Mouse (Mus musculus): ENCODE measurements around the gene Mettl25. TPM values are rescaled to one million over a fixed set of nuclear protein-coding genes. Genes with fewer than 3 reads are reported as not detected.

Gene Mettl25
- total RNA-seq, 2 experiments from 2014 or later = 2.9 to 3.4 TPM

GRCm38 (mm10) chr10:105753831-105754605 is 87.2 kb downstream of the Mettl25 start:
- DNase-seq (ENCODE audit: low spot score) = no peak

- no peak for DNase-seq (ENCODE audit: low spot score)
Measured at GRCm38 (mm10) chr10:105746019-105746418, 95.2 kb downstream of the Mettl25 start.

GRCm38 (mm10) chr10:105741736-105742135 is 99.4 kb downstream of the Mettl25 start:
- DNase-seq (ENCODE audit: low spot score) = no peak

- no peak for DNase-seq (ENCODE audit: low spot score)
Measured at GRCm38 (mm10) chr10:105738942-105739341, 102.2 kb downstream of the Mettl25 start.

GRCm38 (mm10) chr10:105727798-105728197 is 113.4 kb downstream of the Mettl25 start:
- DNase-seq (ENCODE audit: low spot score) = no peak

- DNase-seq (ENCODE audit: low spot score) = no peak
Measured at GRCm38 (mm10) chr10:105727353-105727752, 113.8 kb downstream of the Mettl25 start.

- no peak for DNase-seq (ENCODE audit: low spot score)
Measured at GRCm38 (mm10) chr10:105714844-105715243, 126.3 kb downstream of the Mettl25 start.

- no peak for DNase-seq (ENCODE audit: low spot score)
Measured at GRCm38 (mm10) chr10:105714366-105714765, 126.8 kb downstream of the Mettl25 start.

GRCm38 (mm10) chr10:105713222-105713621 is 128.0 kb downstream of the Mettl25 start:
- DNase-seq (ENCODE audit: low spot score) = no peak

Other genes starting within 250 kb of the Mettl25 start
- 10 to 100 TPM; 10.2 TPM for gene Ccdc59, start 313 bp downstream of the Mettl25 start, total RNA-seq (2021)

All from gastrocnemius, adult 18-20 months (tissue).